Mouse (Mus musculus) lung, embryonic 14.5 days (tissue): ENCODE data around the gene Kctd20. TPM values are rescaled to one million over a fixed set of nuclear protein-coding genes. Genes with fewer than 3 reads are reported as not detected.
A peak's percentile ranks its signal among the peaks of the same experiment; 100 is the strongest.
"Not testable (repeated sequence)": the region's sequence is repeated elsewhere in the genome, so short reads cannot be mapped to it uniquely, and the experiment has no call there.

ENCODE experiments used
- ATAC-seq: fragments of 200-750 bp; cut with Nextera tagmentation; 2 replicates; pipeline ENCODE4 v1.8.0; 2017; ENCODE audit warnings: mild to moderate bottlenecking, moderate TSS enrichment, moderate library complexity; ENCODE audit not compliant: insufficient read depth
- DNase-seq: peaks from one replicate; pipeline ENCODE4 v3.0.0-alpha.2; 2015
- H3K27ac ChIP-seq: fragments of 300-500 bp; sonication (generic); 2 replicates; pipeline ENCODE4 v1.5.1; 2014; ENCODE audit warnings: low read depth, mild to moderate bottlenecking, moderate library complexity
- H3K27me3 ChIP-seq: fragments of 300-500 bp; sonication (generic); 2 replicates; pipeline ENCODE4 v1.6.1; 2014; ENCODE audit warnings: low read length, control low read depth; ENCODE audit not compliant: insufficient read depth
- H3K36me3 ChIP-seq: fragments of 300-500 bp; sonication (generic); 2 replicates; pipeline ENCODE4 v1.6.1; 2014; ENCODE audit warnings: control low read depth; ENCODE audit not compliant: insufficient read depth
- H3K4me1 ChIP-seq: fragments of 300-500 bp; sonication (generic); 2 replicates; pipeline ENCODE4 v1.6.1; 2014; ENCODE audit warnings: antibody characterized with exemption, control low read depth; ENCODE audit not compliant: insufficient read depth
- H3K4me2 ChIP-seq: fragments of 300-500 bp; sonication (generic); 2 replicates; pipeline ENCODE4 v1.6.1; 2014; ENCODE audit warnings: mild to moderate bottlenecking
- H3K4me3 ChIP-seq: fragments of 300-500 bp; sonication (generic); 2 replicates; pipeline ENCODE4 v1.5.1; 2014; ENCODE audit warnings: low read depth, low read length
- H3K9ac ChIP-seq: fragments of 300-500 bp; sonication (generic); 2 replicates; pipeline ENCODE4 v1.6.1; 2014
- H3K9me3 ChIP-seq: fragments of 300-500 bp; sonication (generic); 2 replicates; pipeline ENCODE4 v1.6.1; 2016; ENCODE audit warnings: low read depth, low read length, control low read depth
- CTCF ChIP-seq: IDR thresholded peaks from 2 replicates; pipeline ENCODE4 v1.5.1; 2016; ENCODE audit warnings: antibody characterized with exemption, low read depth
- WGBS: fragments of 180-500 bp; shearing (Covaris S2); extraction: QIAGEN DNeasy Blood & Tissue Kit; methylation state at CpG from one replicate; pipeline ENCODE4 v1.1.7; 2014; 5-methylcytosine and 5-hydroxymethylcytosine counted together
- polyA plus RNA-seq: library from polyadenylated mRNA; unstranded; fragments of >200 nt; fragmentation: Nextera tagmentation; extraction: Ambion mirVana; gene quantifications from 2 replicates; pipeline ENCODE4 v1.2.1, GENCODE M21; 2014

The Kctd20 gene
- polyA plus RNA-seq, 1 experiment from 2014 or later, result 91.5 TPM

- no peak overlapping the region for H3K9ac ChIP-seq
- no peaks in the 10 kb centered on the region for H3K9me3 ChIP-seq
- H3K36me3 ChIP-seq, result peaks cover 98% of the 10 kb centered on the region
- H3K27me3 ChIP-seq, result no peaks in the 10 kb centered on the region
- no peak overlapping the region for H3K4me3 ChIP-seq
- peaks cover 3% of the 10 kb centered on the region; the same call in 1 of the 2 replicates for H3K4me1 ChIP-seq
- no peak overlapping the region for H3K4me2 ChIP-seq
- no peak overlapping the region for H3K27ac ChIP-seq
- TF ChIP-seq CTCF, result peak; percentile 64
- DNase-seq (peak; percentile 64), ATAC-seq (no peak)
Observed at GRCm38 (mm10) chr17:28986833-28987232, 35.1 kb downstream of the Kctd20 start.

DNA sequence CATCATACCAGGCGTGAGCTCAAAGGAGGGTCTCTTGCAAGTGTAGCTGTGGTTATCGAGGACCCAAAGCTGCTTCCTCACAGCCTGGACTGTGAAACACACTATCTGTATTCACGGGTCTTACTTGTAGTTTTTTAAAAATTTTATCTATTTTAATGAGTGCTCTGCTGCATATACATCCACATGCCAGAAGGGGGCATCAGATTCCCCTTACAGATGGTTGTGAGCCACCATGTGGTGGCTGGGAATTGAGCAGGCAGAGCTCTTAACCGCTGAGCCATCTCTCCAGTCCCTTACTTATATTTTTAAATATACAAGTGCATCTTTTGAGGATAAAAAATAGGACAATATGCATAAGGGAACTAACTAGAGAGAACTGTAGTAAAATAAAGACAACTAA is 36.0 kb downstream of the Kctd20 start:
- H3K27me3 ChIP-seq, result no peaks in the 10 kb centered on the region
- 66% methylated on average over 4 of the region's 4 CpGs for WGBS
- peaks cover 94% of the 10 kb centered on the region for H3K36me3 ChIP-seq
- peaks cover 3% of the 10 kb centered on the region; the same call in 1 of the 2 replicates for H3K4me1 ChIP-seq
- H3K4me3 ChIP-seq, result no peak overlapping the region
- TF ChIP-seq CTCF, result peak; percentile 85
- H3K27ac ChIP-seq, result no peak overlapping the region
- H3K9me3 ChIP-seq, result no peaks in the 10 kb centered on the region
- H3K4me2 ChIP-seq, result no peak overlapping the region
- no peak for ATAC-seq
- DNase-seq, result peak; percentile 81
- no peak overlapping the region for H3K9ac ChIP-seq

GRCm38 (mm10) chr17:28988291-28988690 is 36.5 kb downstream of the Kctd20 start:
- ATAC-seq (no peak), DNase-seq (no peak)
- H3K9me3 ChIP-seq, result no peaks in the 10 kb centered on the region
- 65% methylated on average over 4 of the region's 4 CpGs for WGBS
- peaks cover 91% of the 10 kb centered on the region for H3K36me3 ChIP-seq
- no peak for TF ChIP-seq CTCF
- no peaks in the 10 kb centered on the region for H3K27me3 ChIP-seq
- peaks cover 3% of the 10 kb centered on the region; the same call in 1 of the 2 replicates for H3K4me1 ChIP-seq
- H3K4me2 ChIP-seq, result no peak overlapping the region
- H3K9ac ChIP-seq, result no peak overlapping the region
- no peak overlapping the region for H3K4me3 ChIP-seq
- H3K27ac ChIP-seq, result no peak overlapping the region

- no peak for ATAC-seq
- Histone ChIP-seq H3K27ac (no peak overlapping the region), H3K9me3 (no peaks in the 10 kb centered on the region), H3K36me3 (peaks cover 85% of the 10 kb centered on the region), H3K9ac (no peak overlapping the region), H3K4me3 (no peak overlapping the region), H3K4me1 (peaks cover 3% of the 10 kb centered on the region; the same call in 1 of the 2 replicates), H3K4me2 (no peak overlapping the region), H3K27me3 (no peaks in the 10 kb centered on the region)
- DNase-seq, result no peak
- WGBS, result 84% methylated on average over 3 of the region's 3 CpGs
- TF ChIP-seq CTCF, result no peak
Observed at GRCm38 (mm10) chr17:28988996-28989395, 37.2 kb downstream of the Kctd20 start.

- Histone ChIP-seq H3K27ac (no peak overlapping the region), H3K4me3 (no peak overlapping the region), H3K27me3 (no peaks in the 10 kb centered on the region), H3K4me2 (no peak overlapping the region), H3K36me3 (peaks cover 81% of the 10 kb centered on the region), H3K9me3 (no peaks in the 10 kb centered on the region), H3K9ac (no peak overlapping the region), H3K4me1 (peaks cover 3% of the 10 kb centered on the region; the same call in 1 of the 2 replicates)
- ATAC-seq (no peak), DNase-seq (no peak)
- 77% methylated on average over 4 of the region's 4 CpGs for WGBS
- no peak for TF ChIP-seq CTCF
Observed at GRCm38 (mm10) chr17:28990060-28990459, 38.3 kb downstream of the Kctd20 start.

GRCm38 (mm10) chr17:28991286-28991685 is 39.5 kb downstream of the Kctd20 start:
- DNase-seq, result peak; percentile 61
- no peak for ATAC-seq
- H3K27ac ChIP-seq, result peak overlapping the region; percentile 58; the same call in 1 of the 2 replicates
- no peaks in the 10 kb centered on the region for H3K27me3 ChIP-seq
- H3K4me3 ChIP-seq, result no peak overlapping the region
- peaks cover 69% of the 10 kb centered on the region for H3K36me3 ChIP-seq
- no peak overlapping the region for H3K9ac ChIP-seq
- TF ChIP-seq CTCF, result no peak
- H3K4me1 ChIP-seq, result peaks cover 3% of the 10 kb centered on the region; the same call in 1 of the 2 replicates
- 51% methylated on average over 9 of the region's 9 CpGs for WGBS
- H3K4me2 ChIP-seq, result no peak overlapping the region
- no peaks in the 10 kb centered on the region for H3K9me3 ChIP-seq

GRCm38 (mm10) chr17:28992105-28992504 is 40.4 kb downstream of the Kctd20 start:
- H3K36me3 ChIP-seq, result peaks cover 67% of the 10 kb centered on the region
- H3K27me3 ChIP-seq, result no peaks in the 10 kb centered on the region
- ATAC-seq (no peak), DNase-seq (peak; percentile 82)
- H3K4me3 ChIP-seq, result no peak overlapping the region
- no peak for TF ChIP-seq CTCF
- H3K27ac ChIP-seq, result peak overlapping the region; percentile 58; the same call in 1 of the 2 replicates
- WGBS, result 47% methylated on average over 7 of the region's 7 CpGs
- H3K4me2 ChIP-seq, result no peak overlapping the region
- H3K4me1 ChIP-seq, result peaks cover 3% of the 10 kb centered on the region; the same call in 1 of the 2 replicates
- no peaks in the 10 kb centered on the region for H3K9me3 ChIP-seq
- H3K9ac ChIP-seq, result no peak overlapping the region

DNA sequence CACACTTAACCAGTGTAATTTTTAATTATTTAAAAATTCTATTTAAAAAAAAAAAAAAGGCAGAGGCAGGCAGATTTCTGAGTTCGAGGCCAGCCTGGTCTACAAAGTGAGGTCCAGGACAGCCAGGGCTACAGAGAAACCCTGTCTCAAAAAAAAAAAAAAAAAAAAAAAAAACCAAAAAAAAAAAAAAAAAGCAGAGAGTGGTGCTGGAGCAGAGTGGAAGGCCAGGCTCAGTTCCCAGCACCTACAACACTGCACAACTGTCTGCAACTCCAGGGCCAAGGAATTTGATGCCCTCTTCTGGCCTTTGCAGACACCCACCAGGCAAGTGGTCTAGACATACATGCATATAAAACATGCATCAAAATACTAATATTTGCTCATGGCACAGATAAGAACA is 41.3 kb downstream of the Kctd20 start:
- not testable (repeated sequence) for H3K4me3 ChIP-seq, H3K9ac ChIP-seq, ATAC-seq, H3K4me1 ChIP-seq, H3K27me3 ChIP-seq, H3K9me3 ChIP-seq, H3K27ac ChIP-seq, H3K4me2 ChIP-seq, DNase-seq
- peaks cover 66% of the 10 kb centered on the region for H3K36me3 ChIP-seq
- 84% methylated on average over 1 of the region's 1 CpGs for WGBS
